Mouse (Mus musculus): ENCODE measurements around the gene Slc6a5. TPM values are rescaled to one million over a fixed set of nuclear protein-coding genes. Genes with fewer than 3 reads are reported as not detected.

The Slc6a5 gene
- polyA plus RNA-seq (2014; fragmentation: Nextera tagmentation; extraction: Ambion mirVana) = 11.8 and 14.2 TPM in 2 replicates

DNA sequence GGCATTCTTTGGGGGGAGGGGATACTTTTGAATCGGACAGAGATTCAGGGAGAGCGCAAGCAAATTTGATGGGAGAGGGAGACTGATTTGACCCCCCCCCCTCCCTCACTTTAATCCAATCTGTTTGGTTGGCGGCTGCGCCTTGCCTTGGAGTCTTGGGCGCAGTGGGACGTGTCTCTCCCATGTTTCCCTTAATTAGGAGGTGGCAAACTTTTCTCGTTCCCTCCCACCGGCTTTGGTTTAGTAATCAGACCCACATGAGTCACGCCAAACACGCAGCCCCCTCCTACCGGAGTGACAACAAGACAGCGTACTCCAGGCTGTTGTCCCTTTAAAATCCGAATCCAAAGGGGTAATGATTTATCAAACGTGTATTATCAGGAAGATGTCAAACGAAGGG, at the start of gene Slc6a5:
Gene Slc6a5, plus strand, starts transcription at position 297 of the 400 bp plus-strand sequence.
- no peaks in the 10 kb centered on the region for H3K36me3 ChIP-seq (replicated peaks; ENCODE audit: control insufficient read depth, insufficient read depth)
- peak within 1 kb of the TSS; percentile 40 for H3K4me3 ChIP-seq (replicated peaks; ENCODE audit: low read length)
- DNase-seq (ENCODE audit: low spot score) (no peak), ATAC-seq (ENCODE audit: low FRiP score) (no peak)
- H3K9ac ChIP-seq = peak within 1 kb of the TSS; percentile 70
- WGBS = 1% methylated on average over 15 of the region's 15 CpGs
- peak within 1 kb of the TSS; percentile 87 for H3K27ac ChIP-seq
- no peaks in the 10 kb centered on the region; the same call in 1 of the 2 replicates for H3K4me1 ChIP-seq (replicated peaks; ENCODE audit: control insufficient read depth, insufficient read depth, low read length)
- peaks cover 96% of the 10 kb centered on the region for H3K27me3 ChIP-seq (ENCODE audit: control insufficient read depth, insufficient read depth, low read length)
- peak within 1 kb of the TSS; percentile 56 for H3K4me2 ChIP-seq (replicated peaks)
- no peaks in the 10 kb centered on the region for H3K9me3 ChIP-seq (ENCODE audit: control insufficient read depth, low read length)

- H3K27me3 ChIP-seq (ENCODE audit: control insufficient read depth, insufficient read depth, low read length) = no peaks in the 10 kb centered on the region
- no peak for ATAC-seq (ENCODE audit: low FRiP score)
- WGBS = 96% methylated on average over 2 of the region's 2 CpGs
- no peak overlapping the region for H3K9ac ChIP-seq
- H3K4me3 ChIP-seq (replicated peaks; ENCODE audit: low read length) = no peak overlapping the region
- H3K27ac ChIP-seq = no peak overlapping the region
- H3K36me3 ChIP-seq (replicated peaks; ENCODE audit: control insufficient read depth, insufficient read depth) = peaks cover 30% of the 10 kb centered on the region
- H3K9me3 ChIP-seq (ENCODE audit: control insufficient read depth, low read length) = no peaks in the 10 kb centered on the region
- DNase-seq (ENCODE audit: low spot score) = no peak
- no peaks in the 10 kb centered on the region for H3K4me1 ChIP-seq (replicated peaks; ENCODE audit: control insufficient read depth, insufficient read depth, low read length)
- H3K4me2 ChIP-seq (replicated peaks) = no peak overlapping the region
These were observed 48.8 kb upstream of the Slc6a5 start for GRCm38 (mm10) chr7:49861196-49861595.

DNA sequence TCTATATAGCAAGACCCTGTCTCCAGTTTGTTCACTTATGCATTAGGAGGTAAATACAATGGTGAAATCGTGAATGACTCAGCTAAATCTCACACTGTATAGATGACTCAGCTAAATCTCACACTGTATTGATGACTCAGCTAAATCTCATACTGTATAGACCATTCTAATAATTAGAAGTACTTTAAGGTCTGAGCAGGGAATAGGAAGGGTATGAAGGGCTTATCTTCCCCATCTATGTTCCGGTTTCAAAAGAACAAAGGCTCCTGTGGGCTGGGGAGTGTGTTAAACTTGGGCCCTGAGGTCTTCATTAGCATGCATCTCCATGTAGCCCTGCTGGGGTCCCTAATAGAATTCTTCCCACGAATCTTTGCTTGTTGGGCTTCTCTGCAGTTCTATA, 46.2 kb upstream of the Slc6a5 start:
- no peak overlapping the region for H3K27ac ChIP-seq
- WGBS = 49% methylated on average over 3 of the region's 3 CpGs
- H3K36me3 ChIP-seq (replicated peaks; ENCODE audit: control insufficient read depth, insufficient read depth) = peaks cover 10% of the 10 kb centered on the region
- ATAC-seq (ENCODE audit: low FRiP score) = peak; percentile 31; the same call in 1 of the 2 replicates
- no peak for DNase-seq (ENCODE audit: low spot score)
- H3K4me1 ChIP-seq (replicated peaks; ENCODE audit: control insufficient read depth, insufficient read depth, low read length) = no peaks in the 10 kb centered on the region
- H3K9ac ChIP-seq = no peak overlapping the region
- no peak overlapping the region for H3K4me3 ChIP-seq (replicated peaks; ENCODE audit: low read length)
- H3K4me2 ChIP-seq (replicated peaks) = no peak overlapping the region
- no peaks in the 10 kb centered on the region for H3K27me3 ChIP-seq (ENCODE audit: control insufficient read depth, insufficient read depth, low read length)
- H3K9me3 ChIP-seq (ENCODE audit: control insufficient read depth, low read length) = no peaks in the 10 kb centered on the region

GRCm38 (mm10) chr7:49869656-49870055, 40.3 kb upstream of the Slc6a5 start:
- WGBS = 75% methylated on average over 5 of the region's 5 CpGs
- ATAC-seq (ENCODE audit: low FRiP score) (no peak), DNase-seq (ENCODE audit: low spot score) (no peak)
- H3K36me3 ChIP-seq (replicated peaks; ENCODE audit: control insufficient read depth, insufficient read depth) = no peaks in the 10 kb centered on the region
- no peak overlapping the region for H3K4me2 ChIP-seq (replicated peaks)
- no peak overlapping the region for H3K4me3 ChIP-seq (replicated peaks; ENCODE audit: low read length)
- H3K27me3 ChIP-seq (ENCODE audit: control insufficient read depth, insufficient read depth, low read length) = no peaks in the 10 kb centered on the region
- H3K27ac ChIP-seq = peak overlapping the region; percentile 73
- peaks cover 12% of the 10 kb centered on the region; the same call in 1 of the 2 replicates for H3K4me1 ChIP-seq (replicated peaks; ENCODE audit: control insufficient read depth, insufficient read depth, low read length)
- H3K9ac ChIP-seq = no peak overlapping the region
- H3K9me3 ChIP-seq (ENCODE audit: control insufficient read depth, low read length) = no peaks in the 10 kb centered on the region

GRCm38 (mm10) chr7:49870276-49870675, 39.7 kb upstream of the Slc6a5 start:
- H3K9me3 ChIP-seq (ENCODE audit: control insufficient read depth, low read length) = no peaks in the 10 kb centered on the region
- no peak overlapping the region for H3K4me2 ChIP-seq (replicated peaks)
- no peaks in the 10 kb centered on the region for H3K27me3 ChIP-seq (ENCODE audit: control insufficient read depth, insufficient read depth, low read length)
- no peak overlapping the region for H3K4me3 ChIP-seq (replicated peaks; ENCODE audit: low read length)
- no peak overlapping the region for H3K9ac ChIP-seq
- H3K27ac ChIP-seq = peak overlapping the region; percentile 73
- no peaks in the 10 kb centered on the region for H3K36me3 ChIP-seq (replicated peaks; ENCODE audit: control insufficient read depth, insufficient read depth)
- WGBS = 59% methylated on average over 3 of the region's 3 CpGs
- DNase-seq (ENCODE audit: low spot score) (peak; percentile 43), ATAC-seq (ENCODE audit: low FRiP score) (no peak)
- peaks cover 12% of the 10 kb centered on the region; the same call in 1 of the 2 replicates for H3K4me1 ChIP-seq (replicated peaks; ENCODE audit: control insufficient read depth, insufficient read depth, low read length)

DNA sequence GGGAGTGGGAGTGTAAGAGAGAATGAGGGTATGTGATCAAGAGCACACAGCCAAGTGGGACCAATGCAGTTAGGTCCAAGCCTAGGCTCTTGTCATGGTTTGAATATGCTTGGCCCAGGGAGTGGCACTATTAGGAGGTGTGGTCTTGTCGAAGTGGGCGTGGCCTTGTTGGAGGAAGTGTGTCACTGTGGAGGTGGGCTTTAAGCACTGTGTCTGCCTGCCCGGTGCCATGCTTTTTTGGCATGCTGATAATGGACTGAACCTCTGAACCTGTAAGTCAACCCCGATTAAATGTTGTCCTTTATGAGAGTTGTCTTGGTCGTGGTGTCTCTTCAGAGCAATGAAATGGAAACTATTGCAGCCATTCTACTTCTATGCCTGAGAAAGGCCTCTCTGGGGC, 32.6 kb upstream of the Slc6a5 start:
- peaks cover 13% of the 10 kb centered on the region for H3K4me1 ChIP-seq (replicated peaks; ENCODE audit: control insufficient read depth, insufficient read depth, low read length)
- H3K36me3 ChIP-seq (replicated peaks; ENCODE audit: control insufficient read depth, insufficient read depth) = no peaks in the 10 kb centered on the region
- 73% methylated on average over 5 of the region's 5 CpGs for WGBS
- no peaks in the 10 kb centered on the region for H3K9me3 ChIP-seq (ENCODE audit: control insufficient read depth, low read length)
- H3K4me2 ChIP-seq (replicated peaks) = no peak overlapping the region
- no peak overlapping the region for H3K4me3 ChIP-seq (replicated peaks; ENCODE audit: low read length)
- no peak overlapping the region for H3K27ac ChIP-seq
- ATAC-seq (ENCODE audit: low FRiP score) = no peak
- no peak for DNase-seq (ENCODE audit: low spot score)
- no peaks in the 10 kb centered on the region for H3K27me3 ChIP-seq (ENCODE audit: control insufficient read depth, insufficient read depth, low read length)
- no peak overlapping the region for H3K9ac ChIP-seq

- peak overlapping the region; percentile 13 for H3K4me2 ChIP-seq (replicated peaks)
- no peaks in the 10 kb centered on the region for H3K27me3 ChIP-seq (ENCODE audit: control insufficient read depth, insufficient read depth, low read length)
- 0 out of 2 replicates have a peak overlapping the region, but pooled peaks have one; percentile 17 for H3K9ac ChIP-seq
- H3K4me3 ChIP-seq (replicated peaks; ENCODE audit: low read length) = no peak overlapping the region
- DNase-seq (ENCODE audit: low spot score) = peak; percentile 36
- WGBS = 48% methylated on average over 13 of the region's 13 CpGs
- H3K27ac ChIP-seq = peak overlapping the region; percentile 78
- no peaks in the 10 kb centered on the region for H3K36me3 ChIP-seq (replicated peaks; ENCODE audit: control insufficient read depth, insufficient read depth)
- peak; percentile 26; the same call in 1 of the 2 replicates for ATAC-seq (ENCODE audit: low FRiP score)
- peaks cover 22% of the 10 kb centered on the region for H3K4me1 ChIP-seq (replicated peaks; ENCODE audit: control insufficient read depth, insufficient read depth, low read length)
- no peaks in the 10 kb centered on the region for H3K9me3 ChIP-seq (ENCODE audit: control insufficient read depth, low read length)
These were observed 30.9 kb upstream of the Slc6a5 start for GRCm38 (mm10) chr7:49879051-49879450.

DNA sequence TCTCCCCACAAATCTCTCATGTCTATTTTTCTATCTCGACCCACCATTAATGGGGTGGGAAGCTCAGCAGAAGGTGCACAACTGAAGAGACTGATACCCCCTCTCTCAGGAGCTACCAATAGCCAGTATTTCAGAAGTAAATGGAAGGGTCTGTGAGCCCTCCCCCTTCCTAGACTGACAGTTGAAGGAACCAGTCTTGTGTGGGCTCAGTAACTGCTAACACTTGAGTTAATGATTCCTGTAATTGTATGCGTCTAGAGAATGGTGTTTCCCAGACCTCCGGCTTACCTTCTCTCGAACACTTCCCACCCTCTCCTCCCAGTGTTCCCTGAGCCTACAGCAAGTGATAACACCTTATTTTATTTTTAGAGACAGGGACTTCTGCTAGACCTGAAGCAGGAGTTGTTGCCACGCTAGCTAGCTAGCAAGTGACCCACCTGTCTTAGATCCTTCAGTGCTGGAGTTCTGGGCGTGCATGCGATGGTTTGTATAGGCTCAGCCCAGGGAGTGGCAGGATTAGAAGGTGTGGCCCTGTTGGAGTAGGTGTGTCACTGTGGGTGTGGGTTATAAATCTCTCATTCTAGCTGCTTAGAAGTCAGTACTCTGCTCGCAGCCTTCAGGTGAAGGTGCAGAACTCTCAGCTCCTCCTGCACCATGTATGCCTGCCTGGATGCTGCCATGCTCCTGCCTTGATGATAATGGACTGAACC, 29.8 kb upstream of the Slc6a5 start:
- Histone ChIP-seq H3K4me1 (replicated peaks; ENCODE audit: control insufficient read depth, insufficient read depth, low read length) (peaks cover 22% of the 10 kb centered on the region), H3K9ac (no peak overlapping the region), H3K27me3 (ENCODE audit: control insufficient read depth, insufficient read depth, low read length) (no peaks in the 10 kb centered on the region), H3K36me3 (replicated peaks; ENCODE audit: control insufficient read depth, insufficient read depth) (no peaks in the 10 kb centered on the region), H3K4me2 (replicated peaks) (no peak overlapping the region), H3K4me3 (replicated peaks; ENCODE audit: low read length) (no peak overlapping the region), H3K9me3 (ENCODE audit: control insufficient read depth, low read length) (no peaks in the 10 kb centered on the region), H3K27ac (peak overlapping the region; percentile 78)
- DNase-seq (ENCODE audit: low spot score) (no peak), ATAC-seq (ENCODE audit: low FRiP score) (peak; percentile 12; the same call in 1 of the 2 replicates)
- 78% methylated on average over 8 of the region's 8 CpGs for WGBS

GRCm38 (mm10) chr7:49882288-49882687, 27.7 kb upstream of the Slc6a5 start:
- Histone ChIP-seq H3K4me1 (replicated peaks; ENCODE audit: control insufficient read depth, insufficient read depth, low read length) (peaks cover 22% of the 10 kb centered on the region), H3K9ac (peak overlapping the region; percentile 39; the same call in 1 of the 2 replicates), H3K9me3 (ENCODE audit: control insufficient read depth, low read length) (no peaks in the 10 kb centered on the region), H3K27me3 (ENCODE audit: control insufficient read depth, insufficient read depth, low read length) (no peaks in the 10 kb centered on the region), H3K4me2 (replicated peaks) (peak overlapping the region; percentile 26; the same call in 1 of the 2 replicates), H3K36me3 (replicated peaks; ENCODE audit: control insufficient read depth, insufficient read depth) (no peaks in the 10 kb centered on the region), H3K27ac (peak overlapping the region; percentile 88), H3K4me3 (replicated peaks; ENCODE audit: low read length) (no peak overlapping the region)
- 0 out of 2 replicates have a peak, but pooled peaks have one; percentile 19 for ATAC-seq (ENCODE audit: low FRiP score)
- peak; percentile 52 for DNase-seq (ENCODE audit: low spot score)
- WGBS = 20% methylated on average over 4 of the region's 4 CpGs

Measured in hindbrain, embryonic 14.5 days (tissue).